Mouse (Mus musculus) embryo, embryonic 9.5 days (tissue): Measurements from ENCODE around the gene Hrh2.

Source experiments
- DNase-seq: peaks from one replicate; pipeline ENCODE4 v3.0.0-alpha.2; 2017; ENCODE audit errors: extremely low spot score

The Hrh2 gene

GRCm38 (mm10) chr13:54192021-54192481, at the start of gene Hrh2:
Gene Hrh2, plus strand, starts transcription at chr13:54192129.
- no peak for DNase-seq

- DNase-seq: no peak
Observed at GRCm38 (mm10) chr13:54143788-54144187, 48.1 kb upstream of the Hrh2 start.

GRCm38 (mm10) chr13:54144624-54145023, 47.3 kb upstream of the Hrh2 start:
- DNase-seq: no peak

GRCm38 (mm10) chr13:54147328-54147727, 44.6 kb upstream of the Hrh2 start:
- no peak for DNase-seq

- DNase-seq: no peak
Observed at GRCm38 (mm10) chr13:54152421-54152820, 39.5 kb upstream of the Hrh2 start.

GRCm38 (mm10) chr13:54152911-54153310, 39.0 kb upstream of the Hrh2 start:
- DNase-seq: no peak

- no peak for DNase-seq
Observed at GRCm38 (mm10) chr13:54153672-54154218, 38.2 kb upstream of the Hrh2 start.

- no peak for DNase-seq
Observed at GRCm38 (mm10) chr13:54155822-54156221, 36.1 kb upstream of the Hrh2 start.

GRCm38 (mm10) chr13:54159256-54159655, 32.7 kb upstream of the Hrh2 start:
- no peak for DNase-seq

GRCm38 (mm10) chr13:54159756-54160155, 32.2 kb upstream of the Hrh2 start:
- no peak for DNase-seq

- DNase-seq: no peak
Observed at GRCm38 (mm10) chr13:54160546-54160945, 31.4 kb upstream of the Hrh2 start.

- DNase-seq: no peak
Observed at GRCm38 (mm10) chr13:54161514-54161913, 30.4 kb upstream of the Hrh2 start.

- no peak for DNase-seq
Observed at GRCm38 (mm10) chr13:54163363-54163762, 28.6 kb upstream of the Hrh2 start.

GRCm38 (mm10) chr13:54164462-54164861, 27.5 kb upstream of the Hrh2 start:
- DNase-seq: no peak

GRCm38 (mm10) chr13:54165066-54165465, 26.9 kb upstream of the Hrh2 start:
- DNase-seq: no peak

- no peak for DNase-seq
Observed at GRCm38 (mm10) chr13:54165765-54166164, 26.2 kb upstream of the Hrh2 start.

GRCm38 (mm10) chr13:54167036-54167435, 24.9 kb upstream of the Hrh2 start:
- no peak for DNase-seq

GRCm38 (mm10) chr13:54168675-54169074, 23.3 kb upstream of the Hrh2 start:
- no peak for DNase-seq

- no peak for DNase-seq
Observed at GRCm38 (mm10) chr13:54170288-54170687, 21.6 kb upstream of the Hrh2 start.

- no peak for DNase-seq
Observed at GRCm38 (mm10) chr13:54171346-54171745, 20.6 kb upstream of the Hrh2 start.

GRCm38 (mm10) chr13:54171761-54172160, 20.2 kb upstream of the Hrh2 start:
- DNase-seq: no peak

GRCm38 (mm10) chr13:54173941-54174340, 18.0 kb upstream of the Hrh2 start:
- DNase-seq: no peak

- no peak for DNase-seq
Observed at GRCm38 (mm10) chr13:54174703-54175102, 17.2 kb upstream of the Hrh2 start.

GRCm38 (mm10) chr13:54175426-54175825, 16.5 kb upstream of the Hrh2 start:
- DNase-seq: no peak
